Mouse (Mus musculus) CH12.LX (cell line): ENCODE measurements around the gene Tbck. TPM values are rescaled to one million over a fixed set of nuclear protein-coding genes. Genes with fewer than 3 reads are reported as not detected.

Experiments
- DNase-seq: peaks from one replicate; pipeline ENCODE4 v3.0.0-alpha.2; 2013; ENCODE audit errors: extremely low read depth
- H3K27ac ChIP-seq: 2 replicates; pipeline ENCODE4 v1.5.1; 2012; ENCODE audit warnings: low read depth, mild to moderate bottlenecking, control low read depth, moderate library complexity; ENCODE audit not compliant: insufficient read depth
- H3K27me3 ChIP-seq: replicated peaks from 2 replicates; pipeline ENCODE3; 2012; ENCODE audit warnings: inconsistent platforms
- H3K36me3 ChIP-seq, 2 experiments: replicated peaks in 1 of 2; 2 replicates each; pipeline versions ENCODE3 to v1.6.1; 2012; ENCODE audit warnings: inconsistent platforms in 1 of 2, low read length in 1 of 2, mild to moderate bottlenecking in 1 of 2, mixed read lengths in 1 of 2, moderate library complexity in 1 of 2; ENCODE audit not compliant: control insufficient read depth in 1 of 2, insufficient read depth in 1 of 2
- H3K4me1 ChIP-seq, 2 experiments: 2 replicates each; pipeline ENCODE4 v1.6.1; 2012; ENCODE audit warnings: inconsistent platforms in 1 of 2, moderate library complexity in 1 of 2; ENCODE audit not compliant: insufficient read depth in 2 of 2, control insufficient read depth in 1 of 2
- H3K4me2 ChIP-seq: 2 replicates; pipeline ENCODE4 v1.6.1; 2012; ENCODE audit warnings: low read depth, mild to moderate bottlenecking, control low read depth; ENCODE audit not compliant: poor library complexity, insufficient read depth, severe bottlenecking
- H3K4me3 ChIP-seq, 3 experiments: fragments of 150-350 bp in 1 of 3; sonication (generic) in 1 of 3; replicated peaks in 1 of 3; 2 replicates each; pipeline versions ENCODE3 to v1.5.1; 2011 to 2012; ENCODE audit warnings: low read depth in 2 of 3, low read length in 2 of 3, mild to moderate bottlenecking in 2 of 3, moderate library complexity in 2 of 3, control low read depth in 1 of 3, improper control_type of control experiment in 1 of 3, inconsistent platforms in 1 of 3, mixed read lengths in 1 of 3; ENCODE audit not compliant: poor library complexity in 1 of 3
- H3K79me2 ChIP-seq: replicated peaks from 2 replicates; pipeline ENCODE4 v1.6.1; 2012; ENCODE audit warnings: mild to moderate bottlenecking, moderate library complexity; ENCODE audit not compliant: control insufficient read depth, poor library complexity, insufficient read depth, severe bottlenecking; ENCODE audit errors: extremely low read depth
- H3K9ac ChIP-seq: 2 replicates; pipeline ENCODE4 v1.6.1; 2012; ENCODE audit warnings: low read depth, mild to moderate bottlenecking, control low read depth, moderate library complexity; ENCODE audit not compliant: insufficient read depth
- H3K9me3 ChIP-seq: replicated peaks from 2 replicates; pipeline ENCODE3; 2012; ENCODE audit warnings: low read length, inconsistent platforms, mixed read lengths
- BHLHE40 ChIP-seq: IDR thresholded peaks from 2 replicates; pipeline ENCODE4 v1.6.1; 2011; ENCODE audit warnings: mild to moderate bottlenecking, low read depth, low read length, improper control_type of control experiment
- CTCF ChIP-seq, 2 experiments: IDR thresholded peaks in 1 of 2; conservative IDR thresholded peaks in 1 of 2; 2 replicates each; pipeline ENCODE4 v1.5.1; 2011 to 2012; ENCODE audit warnings: low read depth in 2 of 2, low read length in 2 of 2, improper control_type of control experiment in 1 of 2, inconsistent platforms in 1 of 2, mild to moderate bottlenecking in 1 of 2, moderate library complexity in 1 of 2
- E2F4 ChIP-seq: IDR thresholded peaks from 2 replicates; pipeline ENCODE4 v1.6.1; 2011; ENCODE audit warnings: low read depth, low read length, improper control_type of control experiment; ENCODE audit not compliant: insufficient replicate concordance
- ELF1 ChIP-seq: IDR thresholded peaks from 2 replicates; pipeline ENCODE4 v1.6.1; 2014; ENCODE audit warnings: low read depth, mild to moderate bottlenecking, inconsistent platforms, low read length, improper control_type of control experiment
- GABPA ChIP-seq: IDR thresholded peaks from 2 replicates; pipeline ENCODE4 v1.6.1; 2012; ENCODE audit warnings: low read depth, low read length, improper control_type of control experiment, inconsistent platforms; ENCODE audit not compliant: insufficient replicate concordance
- HCFC1 ChIP-seq: IDR thresholded peaks from 2 replicates; pipeline ENCODE4 v1.6.1; 2012; ENCODE audit warnings: low read depth, mild to moderate bottlenecking, inconsistent platforms, low read length, improper control_type of control experiment
- JUN ChIP-seq: IDR thresholded peaks from 2 replicates; pipeline ENCODE4 v1.6.1; 2011; ENCODE audit warnings: low read depth, mild to moderate bottlenecking, low read length, improper control_type of control experiment, moderate library complexity; ENCODE audit not compliant: insufficient read depth
- JUND ChIP-seq: conservative IDR thresholded peaks from 2 replicates; pipeline ENCODE4 v1.6.1; 2011; ENCODE audit warnings: low read depth, low read length, improper control_type of control experiment
- MAFK ChIP-seq: IDR thresholded peaks from 2 replicates; pipeline ENCODE4 v1.6.1; 2011; ENCODE audit warnings: low read length, improper control_type of control experiment; ENCODE audit not compliant: insufficient replicate concordance
- MAX ChIP-seq: IDR thresholded peaks from 2 replicates; pipeline ENCODE4 v1.6.1; 2011; ENCODE audit warnings: low read length, improper control_type of control experiment
- MAZ ChIP-seq: IDR thresholded peaks from 2 replicates; pipeline ENCODE4 v1.6.1; 2012; ENCODE audit warnings: low read depth, mild to moderate bottlenecking, inconsistent platforms, low read length, improper control_type of control experiment, moderate library complexity
- MYC ChIP-seq: IDR thresholded peaks from 2 replicates; pipeline ENCODE4 v1.6.1; 2011; ENCODE audit warnings: low read depth, mild to moderate bottlenecking, improper control_type of control experiment, low read length
- PAX5 ChIP-seq: IDR thresholded peaks from 2 replicates; pipeline ENCODE4 v1.6.1; 2012; ENCODE audit warnings: low read length, inconsistent platforms, mixed read lengths
- POLR2AphosphoS2 ChIP-seq: IDR thresholded peaks from 2 replicates; pipeline ENCODE4 v1.6.1; 2011; ENCODE audit warnings: low read depth, low read length, improper control_type of control experiment
- RCOR1 ChIP-seq: conservative IDR thresholded peaks from 2 replicates; pipeline ENCODE4 v1.6.1; 2012; ENCODE audit warnings: low read depth, mild to moderate bottlenecking, inconsistent platforms, low read length, improper control_type of control experiment
- TBP ChIP-seq: conservative IDR thresholded peaks from 2 replicates; pipeline ENCODE4 v1.6.1; 2011; ENCODE audit warnings: low read depth, low read length, improper control_type of control experiment
- TCF12 ChIP-seq: IDR thresholded peaks from 2 replicates; pipeline ENCODE4 v1.6.1; 2014; ENCODE audit warnings: low read depth, mild to moderate bottlenecking, inconsistent platforms, low read length, improper control_type of control experiment
- UBTF ChIP-seq: IDR thresholded peaks from 2 replicates; pipeline ENCODE4 v1.6.1; 2012; ENCODE audit warnings: low read depth, mild to moderate bottlenecking, inconsistent platforms, low read length, improper control_type of control experiment, moderate library complexity
- USF1 ChIP-seq: IDR thresholded peaks from 2 replicates; pipeline ENCODE4 v1.6.1; 2014; ENCODE audit warnings: low read depth, mild to moderate bottlenecking, inconsistent platforms, low read length, improper control_type of control experiment
- ZKSCAN1 ChIP-seq: IDR thresholded peaks from 2 replicates; pipeline ENCODE4 v1.6.1; 2012; ENCODE audit warnings: low read depth, inconsistent platforms, low read length, improper control_type of control experiment, borderline replicate concordance
- ZMIZ1 ChIP-seq: IDR thresholded peaks from 2 replicates; pipeline ENCODE4 v1.6.1; 2012; ENCODE audit warnings: low read depth, mild to moderate bottlenecking, inconsistent platforms, low read length, improper control_type of control experiment
- dilution Hi-C: fragments of 300-500 bp; cut with MboI; formaldehyde crosslinking; loops from 2 replicates; pipeline ENCODE4 v1.14.3; 2020; ENCODE audit warnings: low sequenced_read_pairs; ENCODE audit not compliant: extremely low pct_unique_long_range_greater_than_20kb, extremely low pct_ligation_motif_present
- in situ Hi-C: fragments of 300-500 bp; cut with MboI; formaldehyde crosslinking; loops from 3 replicates; pipeline ENCODE4 v1.14.3; 2019; ENCODE audit warnings: low sequenced_read_pairs, low pct_ligation_motif_present, low pct_unique_long_range_greater_than_20kb, mixed read lengths
- polyA plus RNA-seq: library from polyadenylated mRNA; unstranded; fragments of >175 nt; gene quantifications from 2 replicates; pipeline ENCODE4 v1.2.1, GENCODE M21; 2012; ENCODE audit warnings: low read depth; ENCODE audit not compliant: insufficient read length
- total RNA-seq, 2 experiments: library from RNA; depleted of rRNA; stranded (reverse); fragments of 300-350 nt in 1 of 2; fragments of >200 nt in 1 of 2; gene quantifications; 2 replicates each; pipeline ENCODE4 v1.2.3; 2012 to 2014

Gene Tbck
- total and polyA plus RNA-seq, 3 experiments: 9.2 to 18.7 (median 14.5) TPM

DNA sequence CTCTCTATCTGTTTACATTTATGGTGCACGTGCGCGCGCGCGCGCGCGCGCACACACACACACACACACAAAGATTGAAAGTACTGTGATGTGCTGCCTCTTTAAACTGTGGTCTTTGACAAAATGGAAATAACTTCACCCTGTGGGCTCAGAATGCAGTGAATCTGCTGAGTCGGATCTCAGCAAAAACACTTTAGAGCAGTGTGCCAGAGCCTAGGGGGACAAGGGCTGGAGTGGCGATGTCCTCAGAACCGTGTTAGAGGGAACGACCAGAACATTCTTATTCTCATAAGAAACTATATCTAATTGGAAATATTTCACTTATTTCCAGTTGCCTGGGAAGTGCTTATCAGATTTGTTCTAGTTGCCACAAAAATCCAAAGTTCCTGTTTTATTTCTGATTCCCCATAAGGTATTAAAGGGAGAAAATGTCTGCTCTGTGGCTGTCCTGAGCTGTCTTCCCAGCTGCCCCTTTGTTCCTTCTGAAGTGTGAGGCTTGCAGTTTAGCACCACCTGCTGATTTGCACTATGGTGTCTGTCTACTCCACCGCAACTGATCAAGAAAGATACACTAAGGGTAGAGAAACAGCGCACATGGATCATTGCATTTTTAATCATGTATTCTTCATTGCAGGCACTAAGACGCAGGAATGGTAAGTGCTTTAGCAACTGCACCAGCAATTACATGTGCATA, 82.2 kb downstream of the Tbck start:
- H3K36me3 ChIP-seq: peaks cover 13 to 36% of the 10 kb centered on the region in 2 experiments
- no peak overlapping the region for H3K9ac ChIP-seq
- H3K27ac ChIP-seq: no peak overlapping the region
- no peaks in the 10 kb centered on the region for H3K9me3 ChIP-seq
- H3K4me1 ChIP-seq: peaks cover 0 to 7% of the 10 kb centered on the region in 2 experiments; a peak in 1 of 4 replicates
- dilution Hi-C loops (no loop called here), in situ Hi-C loops (no loop called here)
- H3K79me2 ChIP-seq: no peaks in the 10 kb centered on the region
- DNase-seq: no peak
- H3K4me3 ChIP-seq: no peak overlapping the region
- no peak overlapping the region for H3K4me2 ChIP-seq
- H3K27me3 ChIP-seq: no peaks in the 10 kb centered on the region
- 0 out of 4 replicates have a peak, but pooled peaks of 1 of the 2 experiments have one; percentile 9 for TF ChIP-seq CTCF (conservative IDR thresholded peaks at IDR 0.05 in 1 of 2, IDR thresholded peaks at IDR 0.05 in 1 of 2; ENCODE audit: low read depth in 2 of 2, low read length in 2 of 2)
- 0 out of 2 replicates have a peak, but pooled peaks have one; percentile 18 for TF ChIP-seq MAFK
- TF ChIP-seq TCF12: no peak
- TF ChIP-seq MAZ: no peak
- TF ChIP-seq E2F4: no peak
- TF ChIP-seq USF1: no peak
- TF ChIP-seq, all 38 proteins: peak for 2

DNA sequence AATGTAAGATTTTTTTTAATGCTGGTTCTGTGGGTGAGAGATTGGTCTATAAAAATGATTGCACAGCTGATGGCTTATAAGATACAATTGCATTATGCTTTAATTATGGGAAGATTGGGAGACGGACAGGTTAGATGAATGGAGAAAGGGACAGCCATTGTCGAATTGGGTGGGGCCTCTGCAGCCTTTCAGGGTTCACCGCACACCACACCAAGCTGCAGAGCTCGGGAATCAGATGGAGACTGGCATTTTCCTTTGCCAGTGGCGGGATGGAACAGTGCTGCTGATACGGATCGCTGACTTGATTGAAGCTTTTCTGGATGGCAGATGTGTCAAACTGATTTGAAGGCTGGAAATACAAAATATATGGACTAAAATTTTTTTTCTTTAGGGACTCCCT, 88.1 kb downstream of the Tbck start:
- Histone ChIP-seq H3K4me1 (peaks cover 0 to 7% of the 10 kb centered on the region in 2 experiments; a peak in 1 of 4 replicates), H3K27me3 (no peaks in the 10 kb centered on the region), H3K9ac (no peak overlapping the region), H3K79me2 (no peaks in the 10 kb centered on the region), H3K4me2 (no peak overlapping the region), H3K36me3 (peaks cover 6 to 25% of the 10 kb centered on the region in 2 experiments)
- DNase-seq: no peak
- dilution Hi-C loops (no loop called here), in situ Hi-C loops (no loop called here)
- TF ChIP-seq UBTF: no peak
- no peak for TF ChIP-seq MAZ
- no peak for TF ChIP-seq MAX
- no peak for TF ChIP-seq JUND
- no peak for TF ChIP-seq GABPA
- no peak for TF ChIP-seq HCFC1
- TF ChIP-seq ZKSCAN1: no peak
- TF ChIP-seq RCOR1: no peak
- TF ChIP-seq PAX5: no peak
- TF ChIP-seq CTCF (conservative IDR thresholded peaks at IDR 0.05 in 1 of 2, IDR thresholded peaks at IDR 0.05 in 1 of 2; ENCODE audit: low read depth in 2 of 2, low read length in 2 of 2): no peak
- no peak for TF ChIP-seq ELF1
- no peak for TF ChIP-seq TBP
- TF ChIP-seq USF1: no peak
- no peak for TF ChIP-seq TCF12
- TF ChIP-seq POLR2AphosphoS2: no peak
- TF ChIP-seq ZMIZ1: no peak
- no peak for TF ChIP-seq JUN
- no peak for TF ChIP-seq MYC
- no peak for TF ChIP-seq BHLHE40
- TF ChIP-seq, all 38 proteins: peak for 0
- H3K4me3 ChIP-seq: no peak overlapping the region
- H3K27ac ChIP-seq: no peak overlapping the region
- H3K9me3 ChIP-seq: no peaks in the 10 kb centered on the region
